Mouse (Mus musculus) common myeloid progenitor, adult 5-6 weeks (primary cell): ENCODE results near the gene Sema6b. TPM values are rescaled to one million over a fixed set of nuclear protein-coding genes. Genes with fewer than 3 reads are reported as not detected.
A peak's percentile ranks its signal among the peaks of the same experiment; 100 is the strongest.
"Not testable (repeated sequence)": the region's sequence is repeated elsewhere in the genome, so short reads cannot be mapped to it uniquely, and the experiment has no call there.

Source experiments
- ATAC-seq: replicated peaks from 2 replicates; pipeline ENCODE4 v1.8.0; 2016; ENCODE audit warnings: low read depth, mild to moderate bottlenecking, moderate TSS enrichment, inconsistent platforms; ENCODE audit not compliant: poor library complexity, severe bottlenecking
- total RNA-seq: library from RNA; stranded (forward); fragments of 200-1000, 187-1606 nt; gene quantifications from 2 replicates; pipeline ENCODE4 v1.2.3, GENCODE M21; 2017

The Sema6b gene
- total RNA-seq, 1 experiment from 2014 or later, result 2.8 TPM

- ATAC-seq, result 0 out of 2 replicates have a peak, but pooled peaks have one; percentile 24
Observed at GRCm38 (mm10) chr17:56098711-56099572, 41.2 kb downstream of the Sema6b start.

GRCm38 (mm10) chr17:56098180-56098579 lies 42.0 kb downstream of the Sema6b start:
- no peak for ATAC-seq

GRCm38 (mm10) chr17:56096883-56097282 lies 43.3 kb downstream of the Sema6b start:
- ATAC-seq, result no peak

- no peak for ATAC-seq
Observed at GRCm38 (mm10) chr17:56092794-56093193, 47.3 kb downstream of the Sema6b start.

GRCm38 (mm10) chr17:56092312-56092711 lies 47.8 kb downstream of the Sema6b start:
- no peak for ATAC-seq

GRCm38 (mm10) chr17:56080781-56081585 lies 59.2 kb downstream of the Sema6b start:
- ATAC-seq, result no peak

GRCm38 (mm10) chr17:56079921-56080320 lies 60.2 kb downstream of the Sema6b start:
- no peak for ATAC-seq

GRCm38 (mm10) chr17:56078880-56079795 lies 61.0 kb downstream of the Sema6b start, which contains the start of gene Hdgfl2:
Hdgfl2 (plus strand) TSS chr17:56079634.
- peak; percentile 75 for ATAC-seq

- not testable (repeated sequence) for ATAC-seq
Observed at GRCm38 (mm10) chr17:56078361-56078760, 61.8 kb downstream of the Sema6b start.

- no peak for ATAC-seq
Observed at GRCm38 (mm10) chr17:56077523-56077922, 62.6 kb downstream of the Sema6b start.

- ATAC-seq, result peak; percentile 45
Observed at GRCm38 (mm10) chr17:56074827-56075208, 65.3 kb downstream of the Sema6b start, which contains the start of gene Ubxn6. Ubxn6 (minus strand) TSS chr17:56075028.

GRCm38 (mm10) chr17:56074097-56074826 lies 65.9 kb downstream of the Sema6b start:
- peak; percentile 44 for ATAC-seq

Other genes starting within 250 kb of the Sema6b start
- 13.5 and 22.5 TPM in 2 replicates for gene Zfp959, start 248.2 kb downstream of the Sema6b start, total RNA-seq
- gene Zfp119b, start 190.8 kb downstream of the Sema6b start, total RNA-seq, result 3.2 and 3.4 TPM in 2 replicates
- gene Ebi3, start 187.7 kb downstream of the Sema6b start, total RNA-seq, result 7.8 and 9.0 TPM in 2 replicates
- gene Yju2, start 181.2 kb downstream of the Sema6b start, total RNA-seq, result 23.9 and 28.4 TPM in 2 replicates
- gene Shd, start 169.9 kb downstream of the Sema6b start, total RNA-seq, result not detected in 2 replicates
- gene Fsd1, start 153.8 kb downstream of the Sema6b start, total RNA-seq, result not detected in 2 replicates
- gene Stap2, start 134.8 kb downstream of the Sema6b start, total RNA-seq, result 0.53 TPM in 1 of 2 replicates, not detected in the other
- gene Mpnd, start 134.6 kb downstream of the Sema6b start, total RNA-seq, result 33.4 and 70.7 TPM in 2 replicates
- 27.9 and 30.1 TPM in 2 replicates for gene Sh3gl1, start 103.7 kb downstream of the Sema6b start, total RNA-seq
- 33.6 and 35.6 TPM in 2 replicates for gene Chaf1a, start 99.9 kb downstream of the Sema6b start, total RNA-seq
- 20.0 and 28.2 TPM in 2 replicates for gene Ubxn6, start 65.3 kb downstream of the Sema6b start, total RNA-seq
- 70.4 and 79.9 TPM in 2 replicates for gene Hdgfl2, start 60.7 kb downstream of the Sema6b start, total RNA-seq
- gene Plin4, start 30.5 kb downstream of the Sema6b start, total RNA-seq, result not detected in 2 replicates
- gene Plin5, start 22.7 kb downstream of the Sema6b start, total RNA-seq, result not detected in 2 replicates
- gene Lrg1, start 18.3 kb downstream of the Sema6b start, total RNA-seq, result 0.14 TPM in 1 of 2 replicates, not detected in the other
- 3.2 and 3.7 TPM in 2 replicates for gene Tnfaip8l1, start 22.1 kb upstream of the Sema6b start, total RNA-seq
- gene Mydgf, start 43.6 kb upstream of the Sema6b start, total RNA-seq, result 28.4 and 33.3 TPM in 2 replicates
- gene Dpp9, start 78.6 kb upstream of the Sema6b start, total RNA-seq, result 13.8 and 14.1 TPM in 2 replicates
- gene Fem1a, start 116.5 kb upstream of the Sema6b start, total RNA-seq, result 15.1 and 17.1 TPM in 2 replicates
- 4.1 and 4.6 TPM in 2 replicates for gene Ticam1, start 136.4 kb upstream of the Sema6b start, total RNA-seq
- gene Plin3, start 152.5 kb upstream of the Sema6b start, total RNA-seq, result 8.7 and 11.6 TPM in 2 replicates
- gene Arrdc5, start 159.9 kb upstream of the Sema6b start, total RNA-seq, result not detected in 2 replicates
- gene Uhrf1, start 163.0 kb upstream of the Sema6b start, total RNA-seq, result 142 and 165 TPM in 2 replicates
- gene Kdm4b, start 185.7 kb upstream of the Sema6b start, total RNA-seq, result 7.2 and 17.0 TPM in 2 replicates